Mouse (Mus musculus) neural tube, embryonic 11.5 days (tissue): ENCODE data around the gene Cpne5. TPM values are rescaled to one million over a fixed set of nuclear protein-coding genes. Genes with fewer than 3 reads are reported as not detected.

Experiments
- ATAC-seq: fragments of 200-750 bp; cut with Nextera tagmentation; 2 replicates; pipeline ENCODE4 v1.8.0; 2017; ENCODE audit warnings: moderate number of reproducible peaks, mild to moderate bottlenecking, moderate TSS enrichment, moderate library complexity; ENCODE audit not compliant: insufficient read depth, low FRiP score, low TSS enrichment
- DNase-seq: peaks from one replicate; pipeline ENCODE4 v3.0.0-alpha.2; 2015; ENCODE audit warnings: low spot score
- H3K27ac ChIP-seq: fragments of 300-500 bp; sonication (generic); 2 replicates; pipeline ENCODE4 v1.5.1; 2014; ENCODE audit warnings: low read depth, mild to moderate bottlenecking, low read length
- H3K27me3 ChIP-seq: fragments of 300-500 bp; sonication (generic); 2 replicates; pipeline ENCODE4 v1.6.1; 2014; ENCODE audit warnings: mild to moderate bottlenecking, low read length, mixed read lengths; ENCODE audit not compliant: control insufficient read depth, insufficient read depth
- H3K36me3 ChIP-seq: fragments of 300-500 bp; sonication (generic); 2 replicates; pipeline ENCODE4 v1.6.1; 2014; ENCODE audit warnings: mild to moderate bottlenecking, low read length, moderate library complexity, mixed read lengths; ENCODE audit not compliant: control insufficient read depth, insufficient read depth
- H3K4me1 ChIP-seq: fragments of 300-500 bp; sonication (generic); 2 replicates; pipeline ENCODE4 v1.6.1; 2014; ENCODE audit warnings: low read length, mixed read lengths; ENCODE audit not compliant: control insufficient read depth, insufficient read depth
- H3K4me2 ChIP-seq: fragments of 300-500 bp; sonication (generic); 2 replicates; pipeline ENCODE4 v1.6.1; 2014; ENCODE audit warnings: low read depth, mild to moderate bottlenecking, moderate library complexity
- H3K4me3 ChIP-seq: fragments of 300-500 bp; sonication (generic); 2 replicates; pipeline ENCODE4 v1.5.1; 2014; ENCODE audit warnings: low read depth, low read length
- H3K9ac ChIP-seq: fragments of 300-500 bp; sonication (generic); 2 replicates; pipeline ENCODE4 v1.6.1; 2014; ENCODE audit warnings: mild to moderate bottlenecking, low read length
- H3K9me3 ChIP-seq: fragments of 300-500 bp; sonication (generic); 2 replicates; pipeline ENCODE4 v1.6.1; 2016; ENCODE audit warnings: low read length; ENCODE audit not compliant: control insufficient read depth
- WGBS: fragments of 180-500 bp; shearing (Covaris S2); extraction: QIAGEN DNeasy Blood & Tissue Kit; methylation state at CpG from one replicate; pipeline ENCODE4 v1.1.7; 2014; 5-methylcytosine and 5-hydroxymethylcytosine counted together
- polyA plus RNA-seq: library from polyadenylated mRNA; unstranded; fragments of >200 nt; fragmentation: Nextera tagmentation; extraction: Ambion mirVana; gene quantifications from 2 replicates; pipeline ENCODE4 v1.2.1, GENCODE M21; 2014

Gene Cpne5
- polyA plus RNA-seq, 1 experiment from 2014 or later = 3.3 TPM

DNA sequence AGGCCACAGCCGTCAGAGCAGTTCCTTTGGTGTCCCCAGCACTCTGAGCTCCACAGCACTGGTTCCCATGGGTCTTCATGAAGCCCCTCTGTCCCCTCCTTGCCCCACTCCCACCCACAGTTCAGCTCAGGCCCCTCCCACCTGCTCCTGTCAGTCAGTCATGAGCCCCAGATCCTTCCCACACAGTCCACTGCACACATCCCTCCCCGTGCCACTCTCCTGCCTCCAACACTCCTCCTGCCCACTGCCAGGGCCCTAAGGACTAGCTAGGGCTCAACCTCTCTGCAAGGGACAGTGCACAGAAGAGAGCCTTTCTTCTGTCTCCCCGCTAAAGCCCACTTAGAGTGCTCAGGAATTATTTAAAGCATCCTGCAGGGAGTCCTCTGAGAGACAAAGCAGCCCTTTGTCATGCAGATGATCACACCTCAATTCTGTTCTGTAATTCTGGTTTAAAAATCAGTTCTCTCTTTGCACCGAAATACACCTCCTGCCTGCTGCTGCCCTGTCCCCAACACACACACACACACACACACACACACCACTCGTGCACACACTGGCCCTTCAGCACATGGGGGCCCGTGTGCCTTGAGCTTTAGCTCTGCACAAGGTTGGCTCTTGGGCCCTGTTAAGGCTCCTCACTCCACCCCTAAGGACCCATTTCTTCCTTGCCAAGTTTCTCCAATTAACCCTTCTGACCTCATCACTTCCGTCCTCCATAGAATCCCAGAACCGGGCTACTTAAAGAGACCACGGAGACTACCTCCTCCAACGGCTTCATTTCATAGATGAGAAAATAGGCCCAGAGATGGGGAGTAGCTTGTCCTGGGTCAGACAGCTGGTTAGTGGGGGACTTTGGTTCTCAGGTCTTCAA lies 50.7 kb downstream of the Cpne5 start:
- ATAC-seq = no peak
- no peak overlapping the region for H3K4me3 ChIP-seq
- H3K36me3 ChIP-seq = no peaks in the 10 kb centered on the region
- H3K9me3 ChIP-seq = no peaks in the 10 kb centered on the region
- no peak for DNase-seq
- H3K4me1 ChIP-seq = peaks cover 12% of the 10 kb centered on the region
- 27% methylated on average over 10 of the region's 10 CpGs for WGBS
- H3K4me2 ChIP-seq = no peak overlapping the region
- peaks cover 2% of the 10 kb centered on the region; the same call in 1 of the 2 replicates for H3K27me3 ChIP-seq
- no peak overlapping the region for H3K9ac ChIP-seq
- H3K27ac ChIP-seq = no peak overlapping the region

DNA sequence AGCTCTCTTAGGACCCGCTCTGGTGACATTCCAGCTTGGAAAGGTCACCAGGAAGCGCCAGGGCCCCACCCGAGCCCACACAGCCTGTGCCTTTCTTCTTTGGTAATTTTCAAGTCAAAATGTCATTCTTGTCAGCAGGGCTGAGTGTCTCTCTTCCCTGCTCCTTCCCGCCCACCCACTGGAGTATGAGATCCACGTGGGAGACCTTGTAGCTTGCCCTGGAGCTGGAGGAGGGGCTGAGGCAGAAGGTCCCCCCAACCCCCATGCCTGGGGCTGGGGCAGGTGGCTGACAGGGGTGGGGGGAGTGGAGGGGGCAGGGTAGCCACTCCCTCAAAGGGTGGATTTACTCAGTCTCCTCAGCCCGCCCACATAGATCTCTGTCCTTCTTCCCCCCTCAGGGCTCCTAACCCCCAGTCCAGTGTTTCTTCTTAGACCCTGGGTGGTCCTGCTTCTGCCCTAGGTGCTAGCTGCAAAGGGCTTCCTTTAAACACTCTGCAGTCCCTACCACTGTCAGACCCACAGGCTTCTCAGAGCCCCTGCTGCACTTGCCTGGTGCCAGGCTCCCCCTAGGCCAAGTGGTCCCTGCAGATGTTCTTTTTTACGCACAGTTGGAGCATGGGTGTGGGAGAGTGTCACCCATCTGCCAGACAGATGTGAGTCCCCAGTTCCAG lies 52.5 kb downstream of the Cpne5 start:
- H3K36me3 ChIP-seq = no peaks in the 10 kb centered on the region
- DNase-seq (no peak), ATAC-seq (no peak)
- H3K4me3 ChIP-seq = no peak overlapping the region
- 0 out of 2 replicates have a peak overlapping the region, but pooled peaks have one; percentile 6 for H3K9ac ChIP-seq
- H3K4me1 ChIP-seq = peaks cover 12% of the 10 kb centered on the region
- H3K4me2 ChIP-seq = no peak overlapping the region
- 43% methylated on average over 7 of the region's 7 CpGs for WGBS
- peaks cover 2% of the 10 kb centered on the region; the same call in 1 of the 2 replicates for H3K27me3 ChIP-seq
- H3K9me3 ChIP-seq = no peaks in the 10 kb centered on the region
- no peak overlapping the region for H3K27ac ChIP-seq

GRCm38 (mm10) chr17:29183162-29183561 lies 54.8 kb downstream of the Cpne5 start:
- no peak overlapping the region for H3K4me3 ChIP-seq
- WGBS = 65% methylated on average over 11 of the region's 11 CpGs
- no peak overlapping the region for H3K27ac ChIP-seq
- H3K27me3 ChIP-seq = no peaks in the 10 kb centered on the region
- no peak overlapping the region for H3K4me2 ChIP-seq
- no peaks in the 10 kb centered on the region for H3K9me3 ChIP-seq
- ATAC-seq = no peak
- peaks cover 12% of the 10 kb centered on the region for H3K4me1 ChIP-seq
- no peak overlapping the region for H3K9ac ChIP-seq
- DNase-seq = no peak
- no peaks in the 10 kb centered on the region for H3K36me3 ChIP-seq

GRCm38 (mm10) chr17:29181751-29182150 lies 56.2 kb downstream of the Cpne5 start:
- peaks cover 7% of the 10 kb centered on the region for H3K4me1 ChIP-seq
- H3K27me3 ChIP-seq = no peaks in the 10 kb centered on the region
- H3K4me2 ChIP-seq = no peak overlapping the region
- 91% methylated on average over 5 of the region's 5 CpGs for WGBS
- ATAC-seq (no peak), DNase-seq (no peak)
- no peak overlapping the region for H3K27ac ChIP-seq
- H3K36me3 ChIP-seq = no peaks in the 10 kb centered on the region
- H3K9ac ChIP-seq = no peak overlapping the region
- no peak overlapping the region for H3K4me3 ChIP-seq
- H3K9me3 ChIP-seq = no peaks in the 10 kb centered on the region

DNA sequence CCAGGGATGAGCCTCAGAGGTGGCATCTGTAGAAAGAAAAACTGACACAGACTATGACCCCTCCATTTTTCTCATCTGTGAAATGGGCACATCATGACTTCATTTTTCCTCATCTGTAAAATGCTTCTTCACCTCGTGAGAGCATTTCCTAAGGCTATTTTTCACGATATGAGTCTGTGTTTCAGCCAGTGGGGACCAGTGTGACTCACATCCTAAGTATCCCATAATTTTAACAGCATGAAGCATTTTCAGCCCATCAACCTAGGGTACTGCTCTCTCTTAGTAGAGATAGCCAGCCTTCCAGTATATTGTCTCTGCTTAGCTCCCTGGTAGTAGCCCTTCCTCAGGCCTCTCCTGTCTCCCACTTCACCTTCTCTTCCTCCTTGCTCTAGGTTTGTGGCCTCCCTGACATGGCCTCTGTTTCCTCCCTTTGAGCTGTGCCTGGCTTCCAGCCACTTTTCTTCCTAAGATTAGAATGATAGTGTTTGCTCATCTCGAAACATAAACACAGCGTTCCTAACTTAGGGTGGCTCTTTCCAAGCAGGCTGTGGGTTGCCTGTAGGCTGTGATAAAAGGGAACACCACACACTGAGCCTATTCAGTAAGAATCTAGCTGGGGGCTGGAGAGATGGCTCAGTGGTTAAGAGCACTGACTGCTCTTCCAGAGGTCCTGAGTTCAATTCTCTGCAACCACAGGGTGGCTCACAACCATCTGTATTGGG lies 57.4 kb downstream of the Cpne5 start:
- ATAC-seq = no peak
- no peak for DNase-seq
- Histone ChIP-seq H3K4me2 (no peak overlapping the region), H3K36me3 (no peaks in the 10 kb centered on the region), H3K4me3 (no peak overlapping the region), H3K9me3 (no peaks in the 10 kb centered on the region), H3K27me3 (no peaks in the 10 kb centered on the region), H3K9ac (no peak overlapping the region), H3K27ac (no peak overlapping the region), H3K4me1 (peaks cover 8% of the 10 kb centered on the region)
- WGBS = 85% methylated on average over 4 of the region's 4 CpGs

DNA sequence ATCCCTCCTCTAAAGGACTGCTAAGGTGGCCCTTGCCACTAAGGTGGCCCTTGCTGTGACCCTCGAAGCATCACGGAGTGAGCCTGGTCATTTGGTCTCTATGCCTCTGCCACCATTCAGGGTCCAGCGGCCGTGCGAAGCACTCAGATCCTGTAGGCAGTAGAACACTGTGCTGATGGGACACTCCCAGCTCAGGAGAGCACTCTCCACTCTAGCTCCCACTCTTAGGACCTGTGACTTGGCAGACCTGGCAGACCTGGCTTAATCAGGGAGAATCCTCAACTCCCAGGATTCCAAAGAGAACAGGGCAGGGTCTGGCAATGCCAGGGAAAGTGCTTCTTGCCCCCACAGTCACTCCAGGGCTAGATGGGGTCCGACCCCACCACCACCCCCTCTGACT lies 58.0 kb downstream of the Cpne5 start:
- no peak overlapping the region for H3K4me3 ChIP-seq
- peaks cover 5% of the 10 kb centered on the region; the same call in 1 of the 2 replicates for H3K4me1 ChIP-seq
- H3K27ac ChIP-seq = no peak overlapping the region
- DNase-seq (no peak), ATAC-seq (no peak)
- no peak overlapping the region for H3K4me2 ChIP-seq
- H3K27me3 ChIP-seq = no peaks in the 10 kb centered on the region
- no peak overlapping the region for H3K9ac ChIP-seq
- H3K36me3 ChIP-seq = no peaks in the 10 kb centered on the region
- WGBS = 88% methylated on average over 6 of the region's 6 CpGs
- no peaks in the 10 kb centered on the region for H3K9me3 ChIP-seq

DNA sequence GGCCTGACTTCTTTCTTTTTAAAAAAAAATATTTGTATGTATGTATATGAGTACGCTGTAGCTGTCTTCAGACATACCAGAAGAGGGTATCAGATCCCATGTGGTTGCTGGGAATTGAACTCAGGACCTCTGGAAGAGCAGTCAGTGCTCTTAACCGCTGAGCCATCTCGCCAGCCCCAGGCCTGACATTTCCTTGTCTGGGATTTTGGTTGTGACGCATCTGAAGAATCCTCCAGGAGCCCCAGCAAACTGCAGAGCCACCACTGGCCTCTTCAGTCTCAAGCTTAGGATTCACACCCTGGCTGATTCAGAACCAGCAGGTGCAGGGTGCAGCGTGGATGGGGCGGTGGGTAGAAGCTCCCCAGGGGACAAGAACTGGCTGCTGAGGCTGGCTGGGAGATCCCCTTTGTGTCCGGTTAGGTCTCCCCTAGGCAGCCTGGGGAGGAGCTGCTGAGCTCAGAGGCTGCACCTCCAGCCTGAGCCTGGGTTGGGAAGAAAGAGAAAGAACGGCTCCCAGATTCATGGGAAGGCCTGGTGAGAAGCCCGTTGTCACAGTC lies 59.4 kb downstream of the Cpne5 start:
- Histone ChIP-seq H3K27ac (no peak overlapping the region), H3K4me1 (peaks cover 5% of the 10 kb centered on the region; the same call in 1 of the 2 replicates), H3K36me3 (no peaks in the 10 kb centered on the region), H3K9ac (no peak overlapping the region), H3K27me3 (no peaks in the 10 kb centered on the region), H3K4me2 (no peak overlapping the region), H3K4me3 (no peak overlapping the region), H3K9me3 (no peaks in the 10 kb centered on the region)
- WGBS = 73% methylated on average over 9 of the region's 9 CpGs
- no peak for ATAC-seq
- no peak for DNase-seq

DNA sequence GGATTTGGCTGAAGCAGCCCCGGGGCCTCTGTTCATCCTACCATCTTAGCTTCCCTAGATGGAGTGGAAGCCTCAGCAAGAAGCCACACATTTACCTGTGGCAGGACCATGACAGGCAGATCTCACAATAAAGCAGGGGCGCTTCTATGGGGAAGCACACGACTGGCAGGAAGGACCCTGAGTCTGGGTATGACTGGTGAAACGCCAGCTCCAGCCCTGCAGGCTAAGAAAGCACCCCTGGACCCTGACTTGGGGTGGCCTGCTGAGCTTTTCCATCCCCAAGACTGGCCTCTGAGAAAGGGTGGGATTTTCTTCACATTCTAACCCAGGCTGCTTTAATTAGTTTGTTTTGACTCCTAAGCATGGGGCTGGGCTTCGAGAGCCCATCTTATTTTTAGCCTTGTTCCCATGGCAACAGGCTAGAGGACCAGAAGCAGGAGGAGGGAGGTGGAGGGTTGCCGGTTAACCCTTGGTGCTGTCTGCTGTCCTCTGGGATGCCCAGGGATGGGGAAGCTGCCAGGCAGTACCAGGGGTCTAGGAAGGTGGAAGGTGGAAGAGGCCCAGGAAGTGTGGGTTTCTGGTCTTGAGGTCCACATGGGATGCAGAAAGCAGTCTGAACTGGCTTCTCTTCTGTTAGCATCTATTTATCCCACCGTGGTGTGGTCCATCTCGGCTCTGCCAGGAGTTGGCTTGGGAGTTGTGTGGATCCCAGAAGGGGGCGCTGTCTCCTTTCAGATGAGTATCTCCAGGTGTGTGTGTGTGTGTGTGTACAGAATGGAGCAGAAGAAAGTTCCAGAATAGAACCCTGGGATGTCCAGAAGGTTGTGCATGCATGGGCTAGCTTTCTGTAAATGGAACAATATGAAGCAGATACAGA lies 61.3 kb downstream of the Cpne5 start:
- Histone ChIP-seq H3K27ac (no peak overlapping the region), H3K4me2 (no peak overlapping the region), H3K36me3 (no peaks in the 10 kb centered on the region), H3K9ac (no peak overlapping the region), H3K9me3 (no peaks in the 10 kb centered on the region), H3K4me3 (no peak overlapping the region), H3K27me3 (no peaks in the 10 kb centered on the region), H3K4me1 (peaks cover 5% of the 10 kb centered on the region; the same call in 1 of the 2 replicates)
- 18% methylated on average over 9 of the region's 9 CpGs for WGBS
- ATAC-seq (peak; percentile 6; the same call in 1 of the 2 replicates), DNase-seq (peak; percentile 76)
